Mouse (Mus musculus) liver, postnatal 0 days (tissue): ENCODE measurements around the gene Mapt.

Experiments used
- CTCF ChIP-seq: sonication (generic); IDR thresholded peaks from 2 replicates; pipeline ENCODE4 v1.5.1; 2016; ENCODE audit warnings: antibody characterized with exemption, low read depth
- EP300 ChIP-seq: IDR thresholded peaks from 2 replicates; pipeline ENCODE4 v1.6.1; 2016; ENCODE audit warnings: antibody characterized with exemption, low read depth, mild to moderate bottlenecking

- TF ChIP-seq CTCF (no peak), EP300 (no peak)
Measured at GRCm38 (mm10) chr11:104327462-104327861, 96.3 kb downstream of the Mapt start.
